Mouse (Mus musculus): ENCODE results near the gene Igfbp7. TPM values are rescaled to one million over a fixed set of nuclear protein-coding genes. Genes with fewer than 3 reads are reported as not detected.

Igfbp7 gene
- total RNA-seq, 2 experiments from 2014 or later, result 437 to 440 TPM

Other genes with a start within 250 kb of the Igfbp7 start
- under 1 TPM in 1 of 2 experiments, not detected in 1; 0.37 TPM for gene Spink2, start 196.6 kb downstream of the Igfbp7 start, total RNA-seq (2021)
- 10 to 100 TPM; 17.4 to 18.1 TPM for gene Rest, start 142.6 kb downstream of the Igfbp7 start, total RNA-seq (2021)
- gene Noa1, start 98.0 kb downstream of the Igfbp7 start, total RNA-seq (2021), result 10 to 100 TPM; 18.0 to 21.0 TPM
- 10 to 100 TPM; 31.5 to 31.8 TPM for gene Polr2b, start 97.9 kb downstream of the Igfbp7 start, total RNA-seq (2021)

Data from heart, postnatal 14 days (tissue).